Mouse (Mus musculus) embryo, embryonic 11.5 days (tissue): ENCODE data around the gene Atp2c2.

Experiments used
- DNase-seq: peaks from one replicate; pipeline ENCODE4 v3.0.0-alpha.2; 2012; ENCODE audit warnings: low read depth, low spot score

Atp2c2 gene

GRCm38 (mm10) chr8:119702965-119703364, 3.2 kb downstream of the Atp2c2 start:
- no peak for DNase-seq

- DNase-seq = no peak
Observed at GRCm38 (mm10) chr8:119707146-119707545, 7.3 kb downstream of the Atp2c2 start.

GRCm38 (mm10) chr8:119708471-119708870, 8.7 kb downstream of the Atp2c2 start:
- DNase-seq = no peak

GRCm38 (mm10) chr8:119708878-119709702, 9.3 kb downstream of the Atp2c2 start:
- DNase-seq = no peak

GRCm38 (mm10) chr8:119709703-119710093, 9.9 kb downstream of the Atp2c2 start:
- DNase-seq = no peak

- no peak for DNase-seq
Observed at GRCm38 (mm10) chr8:119712226-119712625, 12.4 kb downstream of the Atp2c2 start.

GRCm38 (mm10) chr8:119713421-119713820, 13.6 kb downstream of the Atp2c2 start:
- DNase-seq = no peak

GRCm38 (mm10) chr8:119715221-119715620, 15.4 kb downstream of the Atp2c2 start:
- no peak for DNase-seq

GRCm38 (mm10) chr8:119716730-119717299, 17.0 kb downstream of the Atp2c2 start:
- no peak for DNase-seq

- no peak for DNase-seq
Observed at GRCm38 (mm10) chr8:119717765-119718164, 18.0 kb downstream of the Atp2c2 start.

- DNase-seq = no peak
Observed at GRCm38 (mm10) chr8:119719011-119719501, 19.2 kb downstream of the Atp2c2 start.

GRCm38 (mm10) chr8:119722348-119722747, 22.5 kb downstream of the Atp2c2 start:
- no peak for DNase-seq

GRCm38 (mm10) chr8:119723676-119724075, 23.9 kb downstream of the Atp2c2 start:
- no peak for DNase-seq

- no peak for DNase-seq
Observed at GRCm38 (mm10) chr8:119724596-119724995, 24.8 kb downstream of the Atp2c2 start.

- no peak for DNase-seq
Observed at GRCm38 (mm10) chr8:119727093-119727492, 27.3 kb downstream of the Atp2c2 start.

GRCm38 (mm10) chr8:119728351-119728895, 28.6 kb downstream of the Atp2c2 start:
- DNase-seq = no peak

- no peak for DNase-seq
Observed at GRCm38 (mm10) chr8:119732072-119732471, 32.3 kb downstream of the Atp2c2 start.

GRCm38 (mm10) chr8:119736348-119736917, 36.6 kb downstream of the Atp2c2 start:
- DNase-seq = no peak

- no peak for DNase-seq
Observed at GRCm38 (mm10) chr8:119737093-119737900, 37.5 kb downstream of the Atp2c2 start.

- DNase-seq = no peak
Observed at GRCm38 (mm10) chr8:119738129-119738907, 38.5 kb downstream of the Atp2c2 start.

GRCm38 (mm10) chr8:119740634-119741033, 40.8 kb downstream of the Atp2c2 start:
- no peak for DNase-seq
